ENCODE assay signal across 8 mouse cellular contexts in genomic region chr14:31323849-31324792, GRCm38 (mm10). TPM values are rescaled to one million over a fixed set of nuclear protein-coding genes. Genes with fewer than 3 reads are reported as not detected.
DNase-seq lines count a peak whose midpoint lies in the region; ATAC-seq and TF ChIP-seq lines count a peak whose summit lies in the region.

Dnah1 (minus strand) TSS chr14:31323896.

- H3K9me3 ChIP-seq in lung, embryonic 15.5 days, result no peaks in the 10 kb centered on the region
- H3K9me3 ChIP-seq in neural tube, embryonic 14.5 days (ENCODE audit: control insufficient read depth, low read length), result no peaks in the 10 kb centered on the region

- TF ChIP-seq CTCF in kidney, adult 2 months (conservative IDR thresholded peaks at IDR 0.05; ENCODE audit: insufficient read depth, insufficient read length, low read depth, low read length), result no peak

- WGBS in kidney, adult 2 months, result 31% methylated on average over 28 of the region's 28 CpGs
- 27% methylated on average over 28 of the region's 28 CpGs for WGBS in lung, embryonic 15.5 days
- WGBS in neural tube, embryonic 14.5 days, result 31% methylated on average over 28 of the region's 28 CpGs

- H3K36me3 ChIP-seq in kidney, adult 2 months (ENCODE audit: control insufficient read depth, insufficient read depth, low read length), result no peaks in the 10 kb centered on the region
- no peaks in the 10 kb centered on the region for H3K36me3 ChIP-seq in lung, embryonic 15.5 days
- no peaks in the 10 kb centered on the region for H3K36me3 ChIP-seq in neural tube, embryonic 14.5 days (ENCODE audit: control insufficient read depth, insufficient read depth, low read length)

- H3K4me3 ChIP-seq in kidney, adult 2 months (ENCODE audit: insufficient read depth, low read depth, low read length), result peak within 1 kb of the TSS; percentile 46
- H3K4me3 ChIP-seq in lung, embryonic 15.5 days, result peak within 1 kb of the TSS; percentile 39
- H3K4me3 ChIP-seq in neural tube, embryonic 14.5 days (ENCODE audit: low read depth, low read length), result peak within 1 kb of the TSS; percentile 15; the same call in 1 of the 2 replicates

- H3K27me3 ChIP-seq in kidney, adult 2 months (replicated peaks; ENCODE audit: control insufficient read depth, insufficient read depth, low read length), result no peaks in the 10 kb centered on the region
- no peaks in the 10 kb centered on the region for H3K27me3 ChIP-seq in lung, embryonic 15.5 days
- H3K27me3 ChIP-seq in neural tube, embryonic 14.5 days (ENCODE audit: control insufficient read depth, insufficient read depth, low read length), result no peaks in the 10 kb centered on the region

- peak; percentile 53; the same call in 1 of the 2 replicates for ATAC-seq in lung, embryonic 15.5 days (ENCODE audit: borderline replicate concordance, extremely low read depth, low FRiP score, low TSS enrichment)
- ATAC-seq in neural tube, embryonic 14.5 days (ENCODE audit: low read depth), result no peak

- no peak for TF ChIP-seq POLR2A in kidney, adult 2 months (IDR thresholded peaks at IDR 0.05; ENCODE audit: low read depth, low read length)

- peak; percentile 28 to 41 for DNase-seq in layer of hippocampus, postnatal 10 days (ENCODE audit: low spot score in 2 of 2)
- no peak for DNase-seq in layer of hippocampus, adult 9-10 months (ENCODE audit: low spot score)
- peak; percentile 22 for DNase-seq in embryo, embryonic 11.5 days (ENCODE audit: low read depth, low spot score)
- peak; percentile 17 to 33 for DNase-seq in heart, adult 9 months (ENCODE audit: low spot score in 2 of 2)
- DNase-seq in kidney, adult 2 months, result peak; percentile 52
- DNase-seq in thymus, postnatal 25 days, result peak; percentile 58

- peak within 1 kb of the TSS; percentile 66 for H3K4me2 ChIP-seq in lung, embryonic 15.5 days
- peak within 1 kb of the TSS; percentile 46 for H3K4me2 ChIP-seq in neural tube, embryonic 14.5 days (ENCODE audit: low read depth, low read length)

- H3K4me1 ChIP-seq in kidney, adult 2 months (ENCODE audit: control insufficient read depth, insufficient read depth, low read length), result peaks cover 5% of the 10 kb centered on the region; the same call in 1 of the 2 replicates
- H3K4me1 ChIP-seq in lung, embryonic 15.5 days, result 0 out of 2 replicates have a peak, but pooled peaks cover 7% of the 10 kb centered on the region
- H3K4me1 ChIP-seq in neural tube, embryonic 14.5 days (ENCODE audit: control insufficient read depth, insufficient read depth, low read length), result no peaks in the 10 kb centered on the region

- no peak within 1 kb of the TSS for H3K27ac ChIP-seq in kidney, adult 2 months (ENCODE audit: insufficient read depth, low read depth, low read length)
- no peak within 1 kb of the TSS for H3K27ac ChIP-seq in lung, embryonic 15.5 days
- H3K27ac ChIP-seq in neural tube, embryonic 14.5 days (ENCODE audit: low read depth, low read length), result no peak within 1 kb of the TSS

- H3K9ac ChIP-seq in lung, embryonic 15.5 days, result peak within 1 kb of the TSS; percentile 40
- 0 out of 2 replicates have a peak within 1 kb of the TSS, but pooled peaks have one; percentile 11 for H3K9ac ChIP-seq in neural tube, embryonic 14.5 days (replicated peaks; ENCODE audit: low read depth, low read length)

RNA-seq across cellular contexts. Expression of gene Dnah1, which starts in this region (rescaled TPM):
- 1 to 10 TPM; 2.2 to 2.4 TPM for total RNA-seq in layer of hippocampus, postnatal 10 days (2021)
- polyA plus RNA-seq in kidney, adult 2 months (2012; rRNA removed), result 0.35 and 0.41 TPM in 2 replicates
- 2.7 and 3.3 TPM in 2 replicates for polyA plus RNA-seq in lung, embryonic 15.5 days (2015; fragmentation: Nextera tagmentation; extraction: Ambion mirVana)
- polyA plus RNA-seq in neural tube, embryonic 14.5 days (2014; fragmentation: Nextera tagmentation; extraction: Ambion mirVana), result 3.6 and 4.0 TPM in 2 replicates

Comparison
In these comparisons a context has a peak if more than half of its experiments do, and no peak if none do; other contexts are left out.
1. Peak in DNase-seq and H3K4me3 ChIP-seq in kidney, adult 2 months; RNA of the gene not detected or under 1 TPM.